Mouse (Mus musculus) limb, embryonic 13.5 days (tissue): ENCODE measurements around the gene Ugt1a2. TPM values are rescaled to one million over a fixed set of nuclear protein-coding genes. Genes with fewer than 3 reads are reported as not detected.
"Not testable (repeated sequence)": the region's sequence is repeated elsewhere in the genome, so short reads cannot be mapped to it uniquely, and the experiment has no call there.

Experiments
- ATAC-seq: fragments of 200-750 bp; cut with Nextera tagmentation; 2 replicates; pipeline ENCODE4 v1.8.0; 2017; ENCODE audit warnings: low read depth, moderate number of reproducible peaks, moderate TSS enrichment; ENCODE audit not compliant: low FRiP score
- H3K27ac ChIP-seq: fragments of 300-500 bp; sonication (generic); 2 replicates; pipeline ENCODE4 v1.5.1; 2015; ENCODE audit warnings: inconsistent platforms, mild to moderate bottlenecking, moderate library complexity
- H3K27me3 ChIP-seq: fragments of 300-500 bp; sonication (generic); 2 replicates; pipeline ENCODE4 v1.6.1; 2015; ENCODE audit warnings: mild to moderate bottlenecking, inconsistent platforms
- H3K36me3 ChIP-seq: fragments of 300-500 bp; sonication (generic); 2 replicates; pipeline ENCODE4 v1.6.1; 2015; ENCODE audit warnings: inconsistent platforms, mild to moderate bottlenecking, moderate library complexity
- H3K4me1 ChIP-seq: fragments of 300-500 bp; sonication (generic); 2 replicates; pipeline ENCODE4 v1.6.1; 2015; ENCODE audit warnings: inconsistent platforms
- H3K4me2 ChIP-seq: fragments of 300-500 bp; sonication (generic); replicated peaks from 2 replicates; pipeline ENCODE4 v1.6.1; 2015; ENCODE audit warnings: inconsistent platforms, mild to moderate bottlenecking, moderate library complexity
- H3K4me3 ChIP-seq: fragments of 300-500 bp; sonication (generic); 2 replicates; pipeline ENCODE4 v1.5.1; 2015; ENCODE audit warnings: moderate library complexity, mild to moderate bottlenecking, inconsistent platforms
- H3K9ac ChIP-seq: fragments of 300-500 bp; sonication (generic); 2 replicates; pipeline ENCODE4 v1.6.1; 2015; ENCODE audit warnings: mild to moderate bottlenecking, inconsistent platforms
- H3K9me3 ChIP-seq: fragments of 300-500 bp; sonication (generic); 2 replicates; pipeline ENCODE4 v1.6.1; 2016; ENCODE audit warnings: inconsistent platforms
- WGBS: fragments of 180-500 bp; shearing (Covaris S2); methylation state at CpG from one replicate; pipeline ENCODE4 v1.1.7; 2015; 5-methylcytosine and 5-hydroxymethylcytosine counted together
- polyA plus RNA-seq: library from polyadenylated mRNA; unstranded; fragments of >200 nt; fragmentation: Nextera tagmentation; extraction: Ambion mirVana; gene quantifications from 2 replicates; pipeline ENCODE4 v1.2.1, GENCODE M21; 2015

The Ugt1a2 gene
- polyA plus RNA-seq, 1 experiment from 2014 or later, result not detected

- Histone ChIP-seq H3K27me3 (no peaks in the 10 kb centered on the region), H3K36me3 (no peaks in the 10 kb centered on the region), H3K4me1 (no peaks in the 10 kb centered on the region), H3K27ac (no peak overlapping the region), H3K9ac (no peak overlapping the region), H3K9me3 (peaks cover 26% of the 10 kb centered on the region), H3K4me3 (no peak overlapping the region), H3K4me2 (no peak overlapping the region)
- no peak for ATAC-seq
Observed at GRCm38 (mm10) chr1:88220336-88220735, 19.9 kb downstream of the Ugt1a2 start.

- WGBS, result 53% methylated on average over 2 of the region's 2 CpGs
- Histone ChIP-seq H3K4me2 (no peak overlapping the region), H3K27me3 (no peaks in the 10 kb centered on the region), H3K9me3 (peaks cover 28% of the 10 kb centered on the region), H3K9ac (no peak overlapping the region), H3K4me1 (no peaks in the 10 kb centered on the region), H3K4me3 (no peak overlapping the region), H3K36me3 (no peaks in the 10 kb centered on the region), H3K27ac (no peak overlapping the region)
- no peak for ATAC-seq
Observed at GRCm38 (mm10) chr1:88222216-88222615, 21.8 kb downstream of the Ugt1a2 start.

DNA sequence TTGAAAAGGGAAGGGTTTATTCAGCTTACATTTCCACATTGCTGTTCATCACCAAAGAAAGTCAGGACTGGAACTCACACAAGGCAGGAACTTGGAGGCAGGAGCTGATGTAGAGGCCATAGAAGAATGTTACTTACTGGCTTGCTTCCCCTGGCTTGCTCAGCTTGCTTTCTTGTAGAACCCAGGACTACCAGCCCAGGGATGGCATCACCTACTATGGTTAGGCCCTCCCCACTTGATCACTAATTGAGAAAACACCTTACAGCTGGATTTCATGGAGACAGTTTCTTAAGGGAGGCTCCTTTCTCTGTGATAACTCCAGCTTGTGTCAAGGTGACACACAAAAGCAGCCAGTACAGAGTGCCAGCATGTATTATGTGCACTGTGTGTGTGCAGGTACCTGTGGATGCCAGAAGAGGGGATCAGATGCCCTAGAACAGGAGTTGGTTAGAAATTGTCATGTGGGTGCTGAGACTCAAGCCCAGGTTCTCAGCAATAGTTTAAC lies 22.7 kb downstream of the Ugt1a2 start:
- peaks cover 32% of the 10 kb centered on the region for H3K9me3 ChIP-seq
- ATAC-seq, H3K36me3 ChIP-seq, H3K4me3 ChIP-seq, H3K4me1 ChIP-seq, H3K9ac ChIP-seq, H3K27me3 ChIP-seq, H3K27ac ChIP-seq, H3K4me2 ChIP-seq: not testable (repeated sequence)

DNA sequence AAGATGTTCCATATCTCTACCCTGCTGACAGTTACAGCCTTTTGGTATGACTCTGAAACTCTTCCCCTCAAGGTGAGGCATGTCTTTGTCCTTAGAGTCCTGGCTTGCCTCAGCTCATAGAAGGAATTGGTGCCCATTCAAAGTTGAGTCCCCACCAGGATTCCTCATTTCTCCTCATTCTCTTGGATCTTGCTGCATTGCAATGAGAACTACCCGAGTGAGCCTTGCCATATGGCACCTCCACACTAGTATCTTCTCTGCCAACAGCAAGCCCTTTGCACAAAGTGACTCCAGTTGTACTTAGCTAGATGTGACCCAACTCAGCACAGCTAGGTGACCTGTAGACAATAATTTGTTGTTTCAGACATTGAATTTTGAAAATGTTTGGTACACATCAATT lies 23.2 kb downstream of the Ugt1a2 start:
- Histone ChIP-seq H3K4me1 (no peaks in the 10 kb centered on the region), H3K36me3 (no peaks in the 10 kb centered on the region), H3K27me3 (no peaks in the 10 kb centered on the region), H3K9me3 (peaks cover 37% of the 10 kb centered on the region), H3K27ac (no peak overlapping the region), H3K4me2 (no peak overlapping the region), H3K4me3 (no peak overlapping the region), H3K9ac (no peak overlapping the region)
- WGBS, result 54% methylated on average over 1 of the region's 1 CpGs
- no peak for ATAC-seq

DNA sequence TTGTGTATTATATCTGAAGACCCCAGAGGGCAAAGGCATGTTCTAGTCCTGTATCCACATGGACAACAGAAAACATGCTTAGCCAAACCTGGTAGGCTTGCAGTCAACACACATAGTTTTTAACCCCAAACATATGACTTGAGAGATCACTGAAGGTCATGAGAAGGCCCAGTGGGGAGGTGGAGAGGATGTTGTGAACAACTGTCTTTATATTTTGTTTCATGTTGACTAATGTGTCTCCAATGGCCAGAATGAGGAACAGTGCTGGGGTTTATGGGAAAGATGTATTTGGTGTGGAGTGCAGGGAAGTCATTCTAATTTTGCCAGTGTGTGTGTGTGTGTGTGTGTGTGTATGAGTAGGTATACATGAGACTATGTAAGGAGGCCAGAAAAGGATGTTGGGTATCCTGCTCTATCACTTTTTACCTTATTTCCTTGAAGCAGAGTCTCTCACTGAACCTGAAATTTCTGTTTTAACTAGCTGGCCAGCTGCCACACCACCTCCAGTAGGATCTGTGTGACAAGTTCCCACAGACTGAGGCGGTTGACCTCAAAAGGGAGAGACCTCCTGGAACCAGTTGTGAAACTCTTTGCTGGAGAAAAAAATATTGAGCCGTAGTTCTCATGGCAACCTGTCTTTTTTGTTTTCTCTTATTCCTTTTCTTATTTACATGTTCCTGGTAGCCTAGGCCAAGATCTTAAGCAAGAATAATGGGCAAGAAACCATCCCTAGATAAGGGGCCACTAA lies 23.8 kb downstream of the Ugt1a2 start:
- H3K27me3 ChIP-seq, result no peaks in the 10 kb centered on the region
- no peak for ATAC-seq
- H3K9me3 ChIP-seq, result peaks cover 43% of the 10 kb centered on the region
- no peaks in the 10 kb centered on the region for H3K36me3 ChIP-seq
- 68% methylated on average over 2 of the region's 2 CpGs for WGBS
- H3K9ac ChIP-seq, result no peak overlapping the region
- H3K27ac ChIP-seq, result no peak overlapping the region
- no peak overlapping the region for H3K4me3 ChIP-seq
- no peaks in the 10 kb centered on the region for H3K4me1 ChIP-seq
- no peak overlapping the region for H3K4me2 ChIP-seq

- not testable (repeated sequence) for H3K27ac ChIP-seq, H3K4me1 ChIP-seq, H3K36me3 ChIP-seq, H3K27me3 ChIP-seq, H3K9ac ChIP-seq, H3K4me3 ChIP-seq, H3K4me2 ChIP-seq, ATAC-seq
- peaks cover 54% of the 10 kb centered on the region for H3K9me3 ChIP-seq
- WGBS, result 37% methylated on average over 2 of the region's 2 CpGs
Observed at GRCm38 (mm10) chr1:88225301-88225700, 24.9 kb downstream of the Ugt1a2 start.

- H3K4me1 ChIP-seq, result no peaks in the 10 kb centered on the region
- ATAC-seq, result no peak
- H3K4me2 ChIP-seq, result no peak overlapping the region
- H3K9me3 ChIP-seq, result peaks cover 59% of the 10 kb centered on the region
- H3K4me3 ChIP-seq, result no peak overlapping the region
- H3K36me3 ChIP-seq, result no peaks in the 10 kb centered on the region
- no peak overlapping the region for H3K9ac ChIP-seq
- H3K27me3 ChIP-seq, result no peaks in the 10 kb centered on the region
- H3K27ac ChIP-seq, result no peak overlapping the region
Observed at GRCm38 (mm10) chr1:88225741-88226140, 25.3 kb downstream of the Ugt1a2 start.

GRCm38 (mm10) chr1:88226670-88227379 lies 26.4 kb downstream of the Ugt1a2 start, which contains the start of gene Mroh2a:
Gene Mroh2a (plus strand): TSS chr1:88226986.
- Histone ChIP-seq H3K9me3 (peaks cover 69% of the 10 kb centered on the region), H3K4me3 (no peak within 1 kb of the TSS), H3K9ac (no peak within 1 kb of the TSS), H3K4me2 (no peak within 1 kb of the TSS), H3K36me3 (no peaks in the 10 kb centered on the region), H3K27me3 (no peaks in the 10 kb centered on the region), H3K4me1 (no peaks in the 10 kb centered on the region), H3K27ac (no peak within 1 kb of the TSS)
- 52% methylated on average over 5 of the region's 5 CpGs for WGBS
- ATAC-seq, result no peak

DNA sequence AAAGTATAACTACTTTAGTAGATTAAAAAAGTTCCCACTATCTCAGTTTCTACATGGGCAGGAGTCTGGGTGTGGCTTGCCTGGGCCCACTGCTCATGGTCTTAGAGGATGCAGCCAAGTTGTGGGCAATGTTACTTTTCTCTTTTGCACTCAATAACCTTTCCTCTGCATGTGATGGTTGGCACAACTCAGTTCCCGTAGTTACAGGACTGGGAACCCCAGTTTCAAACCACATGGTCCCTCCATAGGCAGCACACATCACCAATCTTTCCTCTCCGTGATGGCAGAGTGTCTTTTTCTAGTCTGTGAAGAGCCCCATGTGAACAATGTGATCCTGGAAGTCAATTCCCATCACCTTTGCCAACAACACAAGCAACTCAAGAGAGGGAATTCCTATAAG lies 27.1 kb downstream of the Ugt1a2 start:
- WGBS, result 59% methylated on average over 2 of the region's 2 CpGs
- Histone ChIP-seq H3K4me1 (no peaks in the 10 kb centered on the region), H3K9me3 (peaks cover 73% of the 10 kb centered on the region), H3K4me3 (no peak overlapping the region), H3K36me3 (no peaks in the 10 kb centered on the region), H3K9ac (no peak overlapping the region), H3K4me2 (no peak overlapping the region), H3K27me3 (no peaks in the 10 kb centered on the region), H3K27ac (no peak overlapping the region)
- no peak for ATAC-seq

GRCm38 (mm10) chr1:88228121-88228520 lies 27.7 kb downstream of the Ugt1a2 start:
- Histone ChIP-seq H3K9me3 (peaks cover 79% of the 10 kb centered on the region), H3K27me3 (no peaks in the 10 kb centered on the region), H3K27ac (no peak overlapping the region), H3K9ac (no peak overlapping the region), H3K4me2 (no peak overlapping the region), H3K4me3 (no peak overlapping the region), H3K4me1 (no peaks in the 10 kb centered on the region), H3K36me3 (no peaks in the 10 kb centered on the region)
- WGBS, result 71% methylated on average over 7 of the region's 7 CpGs
- ATAC-seq, result 0 out of 2 replicates have a peak, but pooled peaks have one; percentile 12

- WGBS, result 80% methylated on average over 3 of the region's 3 CpGs
- no peak for ATAC-seq
Observed at GRCm38 (mm10) chr1:88229566-88229965, 29.2 kb downstream of the Ugt1a2 start.

GRCm38 (mm10) chr1:88229986-88230385 lies 29.6 kb downstream of the Ugt1a2 start:
- Histone ChIP-seq H3K4me1 (no peaks in the 10 kb centered on the region), H3K4me2 (no peak overlapping the region), H3K9ac (no peak overlapping the region), H3K36me3 (no peaks in the 10 kb centered on the region), H3K4me3 (no peak overlapping the region), H3K27me3 (no peaks in the 10 kb centered on the region), H3K9me3 (peaks cover 98% of the 10 kb centered on the region), H3K27ac (no peak overlapping the region)
- no peak for ATAC-seq
- WGBS, result 83% methylated on average over 5 of the region's 5 CpGs

More at GRCm38 (mm10) chr1:88229566-88229965, 29.2 kb downstream of the Ugt1a2 start:
- no peaks in the 10 kb centered on the region for H3K27me3 ChIP-seq
- H3K9ac ChIP-seq, result no peak overlapping the region
- no peak overlapping the region for H3K27ac ChIP-seq
- no peaks in the 10 kb centered on the region for H3K36me3 ChIP-seq
- no peaks in the 10 kb centered on the region for H3K4me1 ChIP-seq
- no peak overlapping the region for H3K4me3 ChIP-seq
- H3K4me2 ChIP-seq, result no peak overlapping the region
- H3K9me3 ChIP-seq, result peaks cover 94% of the 10 kb centered on the region
